Mouse (Mus musculus) lung, embryonic 15.5 days (tissue): ENCODE data around the gene A730009L09Rik. TPM values are rescaled to one million over a fixed set of nuclear protein-coding genes. Genes with fewer than 3 reads are reported as not detected.

Experiments used
- ATAC-seq: fragments of 200-750 bp; cut with Nextera tagmentation; 2 replicates; pipeline ENCODE4 v1.8.0; 2017; ENCODE audit warnings: moderate number of reproducible peaks, borderline replicate concordance; ENCODE audit not compliant: low FRiP score, low TSS enrichment; ENCODE audit errors: extremely low read depth
- H3K27ac ChIP-seq: fragments of 300-500 bp; sonication (generic); 2 replicates; pipeline ENCODE4 v1.5.1; 2015; ENCODE audit warnings: moderate library complexity, mild to moderate bottlenecking, inconsistent platforms
- H3K27me3 ChIP-seq: fragments of 300-500 bp; sonication (generic); 2 replicates; pipeline ENCODE4 v1.6.1; 2015; ENCODE audit warnings: inconsistent platforms
- H3K36me3 ChIP-seq: fragments of 300-500 bp; sonication (generic); 2 replicates; pipeline ENCODE4 v1.6.1; 2015; ENCODE audit warnings: inconsistent platforms
- H3K4me1 ChIP-seq: fragments of 300-500 bp; sonication (generic); 2 replicates; pipeline ENCODE4 v1.6.1; 2015; ENCODE audit warnings: inconsistent platforms
- H3K4me2 ChIP-seq: fragments of 300-500 bp; sonication (generic); 2 replicates; pipeline ENCODE4 v1.6.1; 2015; ENCODE audit warnings: inconsistent platforms, mild to moderate bottlenecking, moderate library complexity
- H3K4me3 ChIP-seq: fragments of 300-500 bp; sonication (generic); 2 replicates; pipeline ENCODE4 v1.5.1; 2015; ENCODE audit warnings: mild to moderate bottlenecking, inconsistent platforms
- H3K9ac ChIP-seq: fragments of 300-500 bp; sonication (generic); 2 replicates; pipeline ENCODE4 v1.6.1; 2015; ENCODE audit warnings: inconsistent platforms
- H3K9me3 ChIP-seq: fragments of 300-500 bp; sonication (generic); 2 replicates; pipeline ENCODE4 v1.6.1; 2016; ENCODE audit warnings: inconsistent platforms
- WGBS: fragments of 180-500 bp; shearing (Covaris S2); methylation state at CpG from one replicate; pipeline ENCODE4 v1.1.7; 2015; 5-methylcytosine and 5-hydroxymethylcytosine counted together
- polyA plus RNA-seq: library from polyadenylated mRNA; unstranded; fragments of >200 nt; fragmentation: Nextera tagmentation; extraction: Ambion mirVana; gene quantifications from 2 replicates; pipeline ENCODE4 v1.2.1, GENCODE M21; 2015

The A730009L09Rik gene
- polyA plus RNA-seq: not detected in 2 replicates

DNA sequence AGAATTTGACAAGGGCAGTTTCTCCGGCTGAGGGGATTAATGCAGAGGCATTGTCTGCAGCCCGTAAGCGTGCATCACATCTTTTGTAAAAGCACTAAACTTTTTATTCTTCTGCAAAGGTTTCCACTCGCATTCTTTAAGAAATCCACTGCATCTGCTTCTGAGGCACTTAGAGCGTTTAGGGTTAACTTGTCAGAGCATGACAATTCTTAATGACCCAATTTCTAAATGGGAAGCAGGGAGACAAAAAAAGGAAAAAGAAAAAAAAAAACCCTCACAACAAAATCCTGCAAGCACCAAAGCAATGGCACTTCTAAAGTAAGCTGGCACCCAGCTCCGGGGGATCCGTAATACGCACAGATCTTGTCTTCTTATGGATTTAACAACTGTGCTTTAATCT is at the start of gene A730009L09Rik:
TSS of gene A730009L09Rik (plus strand) at position 301 of the 400 bp plus-strand sequence.
- Histone ChIP-seq H3K27me3 (no peaks in the 10 kb centered on the region), H3K9me3 (no peaks in the 10 kb centered on the region), H3K4me3 (no peak within 1 kb of the TSS), H3K9ac (no peak within 1 kb of the TSS), H3K4me2 (no peak within 1 kb of the TSS), H3K27ac (no peak within 1 kb of the TSS), H3K4me1 (no peaks in the 10 kb centered on the region), H3K36me3 (no peaks in the 10 kb centered on the region)
- no peak for ATAC-seq
- 74% methylated on average over 8 of the region's 8 CpGs for WGBS

DNA sequence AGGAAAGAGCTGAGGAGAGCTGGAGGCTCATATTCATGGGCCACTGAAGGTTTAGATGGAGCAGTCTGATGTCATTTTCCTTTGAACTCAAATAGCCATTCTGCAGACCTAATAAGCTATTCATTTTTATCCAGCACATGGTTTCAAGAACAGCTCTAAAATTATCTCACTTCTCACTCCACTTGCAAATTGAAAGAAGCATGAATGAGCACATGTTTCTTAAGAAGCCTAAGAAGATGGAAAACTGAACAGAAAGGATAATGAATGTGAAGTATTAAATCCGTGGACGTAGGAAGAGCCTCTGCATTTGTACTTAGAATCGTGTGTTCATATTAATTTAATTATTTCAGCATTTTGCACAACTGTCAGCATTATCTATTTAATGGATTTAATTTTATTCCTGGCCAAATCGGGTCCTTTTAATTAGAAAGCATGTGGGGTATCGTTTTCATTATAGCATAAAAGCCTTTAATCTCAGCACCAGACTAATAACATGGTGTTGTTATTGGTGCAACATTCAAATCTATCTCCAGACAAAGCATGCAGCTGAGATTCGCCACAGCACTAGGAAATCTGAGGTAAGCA is 49.2 kb upstream of the A730009L09Rik start:
- 80% methylated on average over 6 of the region's 6 CpGs for WGBS

DNA sequence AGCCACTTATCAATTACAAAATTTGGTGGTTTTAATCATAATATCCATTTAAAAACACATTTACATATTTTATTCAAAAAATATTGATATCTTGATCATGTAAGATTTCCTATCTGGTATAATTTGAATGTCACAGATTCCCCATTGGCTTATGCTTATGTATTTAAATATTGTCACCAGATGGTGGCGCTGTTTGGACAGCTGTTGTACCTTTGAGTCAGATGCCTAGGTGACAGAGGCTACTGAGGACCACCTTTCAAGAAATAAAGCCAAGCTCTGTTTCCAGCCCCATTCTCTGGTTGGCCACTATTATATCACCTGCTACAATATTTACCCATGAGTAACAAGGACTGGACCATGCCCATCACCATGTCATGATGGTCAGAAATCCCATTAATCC is 46.0 kb upstream of the A730009L09Rik start:
- no peaks in the 10 kb centered on the region for H3K36me3 ChIP-seq
- H3K4me3 ChIP-seq: no peak overlapping the region
- H3K27ac ChIP-seq: no peak overlapping the region
- ATAC-seq: no peak
- no peak overlapping the region for H3K9ac ChIP-seq
- WGBS: 3% methylated on average over 1 of the region's 1 CpGs
- no peaks in the 10 kb centered on the region for H3K9me3 ChIP-seq
- no peak overlapping the region for H3K4me2 ChIP-seq
- H3K4me1 ChIP-seq: no peaks in the 10 kb centered on the region
- H3K27me3 ChIP-seq: no peaks in the 10 kb centered on the region

More for the DNA sequence above, 49.2 kb upstream of the A730009L09Rik start:
- Histone ChIP-seq H3K27me3 (no peaks in the 10 kb centered on the region), H3K4me1 (no peaks in the 10 kb centered on the region), H3K27ac (no peak overlapping the region), H3K36me3 (no peaks in the 10 kb centered on the region), H3K4me3 (no peak overlapping the region), H3K9ac (no peak overlapping the region), H3K4me2 (no peak overlapping the region), H3K9me3 (no peaks in the 10 kb centered on the region)
- ATAC-seq: no peak

DNA sequence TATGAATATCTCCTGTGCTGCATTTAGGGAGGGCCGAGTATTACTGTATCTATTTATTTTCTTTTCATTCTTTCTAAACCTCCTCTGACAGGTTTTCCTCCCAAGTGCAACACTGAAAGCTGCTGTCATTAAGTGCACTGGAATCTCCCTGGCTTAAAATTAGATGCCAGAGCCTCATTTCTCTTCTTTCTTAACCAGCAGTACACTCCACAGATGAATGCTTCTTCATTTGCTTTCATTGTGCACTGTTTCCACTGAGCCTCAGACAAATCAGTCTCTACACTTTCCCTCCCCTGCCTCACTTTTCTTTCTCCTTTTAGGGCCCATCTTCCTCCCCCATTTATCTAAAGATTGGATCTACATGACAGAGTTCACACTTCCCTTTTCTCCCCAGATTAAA is 44.9 kb upstream of the A730009L09Rik start:
- no peak for ATAC-seq
- Histone ChIP-seq H3K36me3 (no peaks in the 10 kb centered on the region), H3K27me3 (no peaks in the 10 kb centered on the region), H3K4me2 (no peak overlapping the region), H3K4me1 (no peaks in the 10 kb centered on the region), H3K27ac (no peak overlapping the region), H3K9ac (no peak overlapping the region), H3K9me3 (no peaks in the 10 kb centered on the region), H3K4me3 (no peak overlapping the region)
- WGBS: 27% methylated on average over 1 of the region's 1 CpGs

DNA sequence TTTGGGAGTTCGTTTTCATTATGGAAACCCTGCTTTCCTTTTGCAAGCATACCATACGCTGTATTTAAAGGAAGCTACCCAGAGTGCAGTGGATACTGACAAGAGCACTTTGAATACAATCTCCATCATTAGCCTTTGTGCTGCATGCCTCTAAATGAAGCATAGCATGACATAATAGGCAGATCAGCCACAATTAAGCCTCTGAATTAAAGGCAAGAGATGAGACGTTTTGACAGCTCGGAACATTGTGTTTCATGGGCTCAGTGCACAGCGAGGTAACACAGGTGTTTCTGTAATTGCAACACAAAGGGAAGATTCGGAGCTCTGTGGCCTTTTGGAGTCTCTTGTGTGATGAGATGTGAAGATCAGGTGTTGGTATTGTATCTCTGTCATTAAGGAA is 41.5 kb upstream of the A730009L09Rik start:
- WGBS: 82% methylated on average over 6 of the region's 6 CpGs

DNA sequence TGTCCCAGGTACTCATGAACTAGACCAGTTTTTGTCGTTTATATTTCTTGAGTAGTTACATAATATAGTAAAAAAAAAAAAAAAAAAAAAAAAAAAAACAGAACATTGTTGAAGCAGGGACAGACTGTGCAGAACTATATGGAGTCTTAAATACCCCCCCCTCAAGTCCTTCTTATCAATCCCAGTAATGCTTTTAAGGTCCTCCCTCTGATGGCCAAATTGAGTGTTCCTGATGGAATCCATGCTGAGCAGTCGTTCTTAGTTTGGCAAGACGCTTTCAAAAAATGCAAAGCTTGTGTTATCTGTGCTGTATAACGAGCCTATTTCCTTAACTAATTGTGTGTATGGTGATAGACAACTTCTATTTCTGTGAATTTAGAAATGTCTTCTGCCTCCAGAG is 40.2 kb upstream of the A730009L09Rik start:
- H3K9ac ChIP-seq: no peak overlapping the region
- no peak overlapping the region for H3K27ac ChIP-seq
- H3K27me3 ChIP-seq: no peaks in the 10 kb centered on the region
- no peaks in the 10 kb centered on the region for H3K36me3 ChIP-seq
- no peak overlapping the region for H3K4me3 ChIP-seq
- no peak overlapping the region for H3K4me2 ChIP-seq
- ATAC-seq: peak; percentile 94
- H3K4me1 ChIP-seq: no peaks in the 10 kb centered on the region
- 38% methylated on average over 4 of the region's 4 CpGs for WGBS
- H3K9me3 ChIP-seq: no peaks in the 10 kb centered on the region

More for the DNA sequence above, 41.5 kb upstream of the A730009L09Rik start:
- ATAC-seq: no peak
- Histone ChIP-seq H3K9ac (no peak overlapping the region), H3K4me2 (no peak overlapping the region), H3K4me1 (no peaks in the 10 kb centered on the region), H3K36me3 (no peaks in the 10 kb centered on the region), H3K27ac (no peak overlapping the region), H3K27me3 (no peaks in the 10 kb centered on the region), H3K9me3 (no peaks in the 10 kb centered on the region), H3K4me3 (no peak overlapping the region)

DNA sequence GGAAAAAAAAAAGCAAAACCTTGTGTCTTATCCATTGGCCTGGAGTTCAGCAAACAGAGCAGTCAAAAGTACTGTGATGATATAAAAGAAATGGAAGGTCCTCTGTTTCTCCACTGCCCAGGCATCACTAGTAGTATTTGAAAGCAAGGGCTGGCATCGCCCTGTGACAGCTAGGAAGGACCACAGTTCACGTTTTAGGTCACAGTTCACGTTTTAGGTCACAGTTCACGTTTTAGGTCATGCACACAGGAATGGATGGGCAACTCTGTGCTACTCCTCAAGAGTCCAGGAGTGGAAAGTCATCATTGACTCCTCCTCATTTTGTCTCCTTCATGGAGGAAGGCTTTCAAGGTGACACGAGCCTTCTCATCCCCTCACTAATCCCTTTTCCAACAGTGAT is 38.0 kb upstream of the A730009L09Rik start:
- Histone ChIP-seq H3K9ac (no peak overlapping the region), H3K36me3 (no peaks in the 10 kb centered on the region), H3K27ac (no peak overlapping the region), H3K4me2 (no peak overlapping the region), H3K4me3 (no peak overlapping the region), H3K4me1 (no peaks in the 10 kb centered on the region), H3K9me3 (no peaks in the 10 kb centered on the region), H3K27me3 (no peaks in the 10 kb centered on the region)
- ATAC-seq: no peak
- 81% methylated on average over 5 of the region's 5 CpGs for WGBS

DNA sequence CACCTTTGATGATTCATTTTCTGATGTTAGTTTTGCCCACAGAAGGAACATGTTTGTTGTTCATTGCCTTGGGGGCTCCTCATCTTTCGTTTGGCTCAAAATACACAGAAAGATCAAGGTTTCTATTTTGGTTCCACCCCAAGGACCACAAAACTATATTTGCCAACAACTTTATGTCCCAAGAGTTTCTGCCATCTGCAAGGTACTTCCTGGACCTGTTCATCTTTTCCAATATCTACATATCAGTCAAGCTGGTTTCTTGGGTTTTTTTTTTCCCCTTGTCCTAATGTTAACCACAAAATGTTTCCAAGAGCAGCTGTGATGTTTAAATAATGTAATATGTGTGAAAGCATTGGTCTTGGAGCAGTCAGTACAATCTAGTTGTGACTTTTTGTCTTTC is 37.4 kb upstream of the A730009L09Rik start:
- Histone ChIP-seq H3K27ac (no peak overlapping the region), H3K27me3 (no peaks in the 10 kb centered on the region), H3K4me2 (no peak overlapping the region), H3K36me3 (no peaks in the 10 kb centered on the region), H3K4me3 (no peak overlapping the region), H3K9me3 (no peaks in the 10 kb centered on the region), H3K9ac (no peak overlapping the region), H3K4me1 (no peaks in the 10 kb centered on the region)
- 64% methylated on average over 1 of the region's 1 CpGs for whole genome bisulfite sequencing
- ATAC-seq: no peak

DNA sequence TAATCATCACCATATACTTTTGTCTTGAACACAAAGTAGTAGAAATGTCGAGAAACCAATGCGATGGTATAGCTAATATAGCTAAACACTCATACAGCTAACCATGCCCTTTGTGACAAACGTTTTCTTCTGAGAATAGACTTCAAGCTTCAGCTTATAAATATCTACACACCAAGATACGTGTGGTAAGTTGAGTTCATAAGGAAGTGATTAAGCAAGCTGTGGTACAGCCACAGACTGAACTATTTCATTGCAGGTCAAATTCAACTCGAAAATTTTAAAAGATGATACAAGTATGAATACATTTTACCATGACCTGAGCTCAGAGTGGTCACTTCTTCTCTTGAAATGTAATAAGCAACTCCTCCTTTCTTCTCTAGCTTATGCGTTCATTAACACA is 37.0 kb upstream of the A730009L09Rik start:
- no peak for ATAC-seq
- no peaks in the 10 kb centered on the region for H3K36me3 ChIP-seq
- WGBS: 75% methylated on average over 6 of the region's 6 CpGs
- H3K9me3 ChIP-seq: no peaks in the 10 kb centered on the region
- no peak overlapping the region for H3K4me2 ChIP-seq
- H3K9ac ChIP-seq: no peak overlapping the region
- H3K4me1 ChIP-seq: no peaks in the 10 kb centered on the region
- H3K4me3 ChIP-seq: no peak overlapping the region
- H3K27me3 ChIP-seq: no peaks in the 10 kb centered on the region
- no peak overlapping the region for H3K27ac ChIP-seq

DNA sequence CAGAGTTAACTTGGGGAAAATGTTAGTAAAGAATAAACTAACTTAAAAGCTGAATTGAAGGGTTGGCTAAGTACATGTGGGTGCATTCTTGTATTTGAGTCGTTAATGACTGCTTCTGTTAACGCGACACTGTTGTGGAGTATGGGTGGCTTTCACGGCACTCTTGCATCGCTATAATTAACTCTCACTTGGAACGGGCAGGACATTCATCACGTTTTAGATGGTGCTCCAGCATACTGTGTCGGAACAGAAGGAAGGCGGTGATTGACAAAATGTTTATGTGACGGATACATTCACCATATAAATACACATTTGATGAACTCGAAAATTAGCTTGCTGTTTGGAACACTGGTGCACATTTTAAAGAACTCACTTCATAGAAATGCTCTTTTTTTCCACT is 29.0 kb upstream of the A730009L09Rik start:
- H3K4me2 ChIP-seq: peak overlapping the region; percentile 16; the same call in 1 of the 2 replicates

DNA sequence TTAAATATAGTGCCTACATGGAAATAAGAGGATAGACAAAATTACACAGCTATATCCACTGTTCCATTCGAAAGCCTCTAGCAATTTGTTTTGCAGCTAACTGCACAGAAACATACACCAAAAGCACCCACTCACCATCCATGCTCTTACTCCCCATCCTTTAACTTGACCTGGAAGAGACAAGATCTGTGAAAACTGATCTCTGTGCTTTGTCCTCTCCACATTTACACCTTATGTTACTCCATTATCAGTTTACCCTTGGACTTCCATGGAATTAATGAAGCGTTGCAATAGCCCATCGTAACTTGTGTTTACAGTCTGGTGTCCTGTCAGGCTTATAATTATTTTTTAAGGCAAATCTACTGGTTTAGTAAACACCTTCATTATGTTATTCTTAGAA is 20.1 kb upstream of the A730009L09Rik start:
- ATAC-seq: no peak
- Histone ChIP-seq H3K4me2 (peak overlapping the region; percentile 6; the same call in 1 of the 2 replicates), H3K9ac (no peak overlapping the region), H3K27ac (no peak overlapping the region), H3K27me3 (no peaks in the 10 kb centered on the region), H3K4me3 (no peak overlapping the region), H3K36me3 (no peaks in the 10 kb centered on the region), H3K4me1 (no peaks in the 10 kb centered on the region), H3K9me3 (no peaks in the 10 kb centered on the region)
- WGBS: 52% methylated on average over 3 of the region's 3 CpGs

More for the DNA sequence above, 29.0 kb upstream of the A730009L09Rik start:
- ATAC-seq: no peak
- Histone ChIP-seq H3K9me3 (no peaks in the 10 kb centered on the region), H3K27ac (no peak overlapping the region), H3K4me3 (no peak overlapping the region), H3K27me3 (no peaks in the 10 kb centered on the region), H3K4me1 (no peaks in the 10 kb centered on the region), H3K36me3 (no peaks in the 10 kb centered on the region), H3K9ac (no peak overlapping the region)
- WGBS: 35% methylated on average over 11 of the region's 11 CpGs

DNA sequence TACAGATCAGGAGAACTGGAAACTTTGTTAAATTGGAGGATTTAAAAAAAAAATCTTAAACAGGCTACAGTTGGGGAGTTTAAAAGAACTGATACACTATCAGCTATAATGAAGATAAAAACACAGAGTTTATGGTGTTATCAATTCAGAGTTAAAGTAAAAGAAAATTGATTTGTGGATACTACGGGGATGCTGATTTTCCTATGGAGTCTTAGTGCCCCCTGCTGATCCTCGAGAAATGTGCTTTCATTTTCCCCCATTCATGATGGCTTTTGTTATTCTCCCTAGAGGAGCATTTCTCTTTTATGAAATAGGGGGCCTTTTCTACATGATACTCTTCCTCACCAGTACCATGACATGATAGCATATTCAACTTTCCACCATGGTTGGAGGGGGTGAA is 19.5 kb upstream of the A730009L09Rik start:
- ATAC-seq: no peak
- Histone ChIP-seq H3K27me3 (no peaks in the 10 kb centered on the region), H3K9ac (no peak overlapping the region), H3K9me3 (no peaks in the 10 kb centered on the region), H3K27ac (no peak overlapping the region), H3K4me3 (no peak overlapping the region), H3K4me1 (no peaks in the 10 kb centered on the region), H3K36me3 (no peaks in the 10 kb centered on the region), H3K4me2 (peak overlapping the region; percentile 6; the same call in 1 of the 2 replicates)
- 23% methylated on average over 2 of the region's 2 CpGs for WGBS

DNA sequence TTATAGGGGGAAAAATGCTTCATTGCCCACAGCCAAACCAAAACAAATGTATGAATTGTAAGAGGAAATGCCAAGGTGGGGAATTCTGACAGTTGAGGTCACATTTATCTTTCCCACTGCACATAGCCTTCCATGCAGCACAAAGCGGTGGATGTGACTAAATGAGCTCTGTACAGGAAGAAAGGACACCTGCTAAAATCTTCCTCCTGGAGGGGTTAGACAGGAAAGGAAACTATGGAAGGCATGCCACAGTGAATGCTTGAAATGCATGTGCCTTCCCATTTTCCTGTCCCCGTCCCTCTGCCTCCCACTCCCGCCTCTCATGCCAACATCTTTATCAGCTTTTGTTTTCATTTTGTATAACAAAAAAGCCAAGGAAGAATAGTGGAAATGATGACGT is 7.2 kb upstream of the A730009L09Rik start:
- no peak for ATAC-seq
- no peaks in the 10 kb centered on the region for H3K27me3 ChIP-seq
- H3K27ac ChIP-seq: no peak overlapping the region
- no peak overlapping the region for H3K9ac ChIP-seq
- no peaks in the 10 kb centered on the region for H3K36me3 ChIP-seq
- WGBS: 52% methylated on average over 4 of the region's 4 CpGs
- no peak overlapping the region for H3K4me2 ChIP-seq
- no peaks in the 10 kb centered on the region for H3K4me1 ChIP-seq
- no peak overlapping the region for H3K4me3 ChIP-seq
- no peaks in the 10 kb centered on the region for H3K9me3 ChIP-seq
